Mouse (Mus musculus) embryonic facial prominence, embryonic 15.5 days (tissue): ENCODE measurements at regions not wholly inside any gene's neighbourhood (a gene's known extent, or its start where the extent isn't known, plus 50 kb on each side); places are given as distances from the start of the nearest gene placed in this dataset.

Experiments used
- ATAC-seq: fragments of 200-750 bp; cut with Nextera tagmentation; 2 replicates; pipeline ENCODE4 v1.8.0; 2017; ENCODE audit warnings: low read depth, moderate TSS enrichment; ENCODE audit not compliant: insufficient number of reproducible peaks, low FRiP score, low TSS enrichment
- H3K27ac ChIP-seq: fragments of 300-500 bp; sonication (generic); replicated peaks from 2 replicates; pipeline ENCODE4 v1.5.1; 2015; ENCODE audit warnings: mild to moderate bottlenecking, inconsistent platforms
- H3K27me3 ChIP-seq: fragments of 300-500 bp; sonication (generic); 2 replicates; pipeline ENCODE4 v1.6.1; 2015; ENCODE audit warnings: inconsistent platforms
- H3K36me3 ChIP-seq: fragments of 300-500 bp; sonication (generic); 2 replicates; pipeline ENCODE4 v1.6.1; 2015; ENCODE audit warnings: mild to moderate bottlenecking, inconsistent platforms
- H3K4me1 ChIP-seq: fragments of 300-500 bp; sonication (generic); 2 replicates; pipeline ENCODE4 v1.6.1; 2015; ENCODE audit warnings: inconsistent platforms
- H3K4me2 ChIP-seq: fragments of 300-500 bp; sonication (generic); replicated peaks from 2 replicates; pipeline ENCODE4 v1.6.1; 2015; ENCODE audit warnings: mild to moderate bottlenecking, inconsistent platforms
- H3K4me3 ChIP-seq: fragments of 300-500 bp; sonication (generic); replicated peaks from 2 replicates; pipeline ENCODE4 v1.5.1; 2015; ENCODE audit warnings: mild to moderate bottlenecking, inconsistent platforms
- H3K9ac ChIP-seq: fragments of 300-500 bp; sonication (generic); 2 replicates; pipeline ENCODE4 v1.6.1; 2015; ENCODE audit warnings: inconsistent platforms
- H3K9me3 ChIP-seq: fragments of 300-500 bp; sonication (generic); replicated peaks from 2 replicates; pipeline ENCODE4 v1.6.1; 2016; ENCODE audit warnings: inconsistent platforms
- WGBS: fragments of 180-500 bp; shearing (Covaris S2); methylation state at CpG from one replicate; pipeline ENCODE4 v1.1.7; 2015; 5-methylcytosine and 5-hydroxymethylcytosine counted together

DNA sequence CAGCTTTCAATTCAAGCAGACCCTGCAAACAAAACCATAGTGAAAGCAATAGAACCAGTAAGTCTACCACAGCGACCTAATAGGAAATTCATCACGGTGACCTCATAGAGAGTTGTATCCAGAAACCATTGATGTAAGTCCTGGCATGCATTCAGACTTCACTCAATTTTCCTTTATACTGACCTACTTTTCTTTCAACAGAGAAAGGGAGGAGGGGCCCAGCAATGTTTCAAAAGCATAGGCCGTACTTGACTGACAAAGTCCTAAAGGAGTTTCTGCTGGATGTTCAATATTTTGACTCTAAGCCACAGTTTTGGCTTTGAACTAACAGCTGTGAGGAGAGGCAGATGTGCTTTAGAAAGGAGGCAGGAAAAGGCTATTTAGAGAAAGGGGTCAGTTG is 88.4 kb downstream of the AI593442 start:
- H3K36me3 ChIP-seq = no peaks in the 10 kb centered on the region
- ATAC-seq = no peak
- no peak overlapping the region for H3K4me3 ChIP-seq
- H3K27me3 ChIP-seq = no peaks in the 10 kb centered on the region
- no peak overlapping the region for H3K9ac ChIP-seq
- H3K4me2 ChIP-seq = no peak overlapping the region
- WGBS = 52% methylated on average over 3 of the region's 3 CpGs
- no peaks in the 10 kb centered on the region for H3K4me1 ChIP-seq
- no peak overlapping the region for H3K27ac ChIP-seq
- no peaks in the 10 kb centered on the region for H3K9me3 ChIP-seq

DNA sequence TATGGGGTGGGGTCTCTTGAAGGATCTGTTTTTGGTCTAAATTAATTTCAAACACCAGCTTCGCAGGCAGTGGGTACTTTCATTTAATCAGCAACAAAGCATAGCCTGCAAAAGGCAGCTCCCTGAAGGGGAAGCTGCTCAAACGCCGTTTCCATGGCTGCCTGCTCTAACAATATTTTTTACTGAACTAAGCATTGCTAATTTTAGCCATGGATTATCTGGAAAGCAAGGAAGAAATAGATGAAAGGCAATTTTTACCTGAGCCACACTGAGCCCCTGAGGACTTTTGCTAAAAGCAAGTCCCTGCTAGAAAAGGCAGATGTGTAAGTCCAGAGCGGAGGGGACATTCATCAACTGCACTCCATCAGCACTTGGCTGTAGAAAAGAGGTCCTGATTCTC is 105.5 kb downstream of the AI593442 start:
- Histone ChIP-seq H3K27ac (no peak overlapping the region), H3K9ac (no peak overlapping the region), H3K36me3 (no peaks in the 10 kb centered on the region), H3K27me3 (no peaks in the 10 kb centered on the region), H3K9me3 (no peaks in the 10 kb centered on the region), H3K4me1 (no peaks in the 10 kb centered on the region), H3K4me3 (no peak overlapping the region), H3K4me2 (no peak overlapping the region)
- WGBS = 54% methylated on average over 4 of the region's 4 CpGs
- no peak for ATAC-seq

DNA sequence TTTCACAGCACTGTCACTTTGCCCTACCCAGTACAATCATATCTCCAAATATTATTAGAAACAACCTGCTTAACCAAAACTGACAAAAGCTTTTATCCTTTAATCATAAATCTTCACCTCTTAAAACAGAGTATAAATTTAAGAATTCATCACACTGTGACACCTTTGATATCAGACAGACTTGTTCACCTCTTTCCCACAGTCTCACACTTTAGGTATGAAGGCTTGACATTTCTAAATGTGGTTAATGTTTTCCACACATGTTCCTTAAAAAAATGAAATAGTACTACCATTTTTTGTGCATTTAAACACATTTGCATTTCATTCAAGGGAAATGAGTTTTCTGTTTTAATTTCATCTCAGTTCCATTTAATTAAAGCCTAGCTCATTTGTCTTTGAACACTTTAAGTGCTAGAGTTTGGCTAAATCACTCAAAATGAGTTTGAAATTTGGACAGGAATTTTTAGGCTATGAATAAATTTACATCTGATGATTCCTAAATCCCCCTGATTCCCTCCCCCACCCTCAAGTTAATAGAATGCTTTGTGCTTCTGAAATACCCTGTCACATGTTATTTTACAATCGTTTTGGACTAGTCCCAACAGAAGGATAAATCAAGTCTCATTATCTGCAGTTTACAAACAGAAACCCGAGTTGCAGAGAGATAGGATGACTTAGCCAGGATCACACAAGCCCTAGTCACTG is 127.9 kb downstream of the AI593442 start:
- Histone ChIP-seq H3K27me3 (no peaks in the 10 kb centered on the region), H3K9me3 (no peaks in the 10 kb centered on the region), H3K36me3 (no peaks in the 10 kb centered on the region), H3K4me1 (no peaks in the 10 kb centered on the region), H3K27ac (no peak overlapping the region), H3K4me2 (no peak overlapping the region), H3K4me3 (no peak overlapping the region), H3K9ac (no peak overlapping the region)
- ATAC-seq = no peak
- 31% methylated on average over 2 of the region's 2 CpGs for WGBS

DNA sequence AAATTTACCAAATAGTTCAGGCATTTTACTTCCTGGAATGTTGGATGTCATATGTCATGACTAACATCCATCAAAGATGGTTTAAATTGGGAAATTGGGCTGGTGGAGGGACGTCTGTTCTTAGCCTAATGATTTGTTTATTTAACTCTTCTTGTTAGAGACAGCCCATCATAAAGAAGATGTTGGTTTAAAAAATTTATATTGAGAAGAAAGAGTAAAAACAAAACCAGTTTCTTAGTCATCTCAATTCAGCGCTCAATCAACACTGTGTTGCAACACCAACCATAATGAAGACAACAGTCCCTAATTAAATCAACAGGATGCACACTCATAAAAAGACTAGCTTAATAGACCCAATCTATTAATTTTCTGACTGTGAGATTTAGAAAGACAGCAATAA is 133.5 kb downstream of the AI593442 start:
- no peak for ATAC-seq
- no peak overlapping the region for H3K4me3 ChIP-seq
- H3K27ac ChIP-seq = no peak overlapping the region
- no peaks in the 10 kb centered on the region for H3K27me3 ChIP-seq
- WGBS = 62% methylated on average over 2 of the region's 2 CpGs
- H3K4me2 ChIP-seq = no peak overlapping the region
- H3K9me3 ChIP-seq = no peaks in the 10 kb centered on the region
- no peaks in the 10 kb centered on the region for H3K4me1 ChIP-seq
- no peaks in the 10 kb centered on the region for H3K36me3 ChIP-seq
- H3K9ac ChIP-seq = no peak overlapping the region

DNA sequence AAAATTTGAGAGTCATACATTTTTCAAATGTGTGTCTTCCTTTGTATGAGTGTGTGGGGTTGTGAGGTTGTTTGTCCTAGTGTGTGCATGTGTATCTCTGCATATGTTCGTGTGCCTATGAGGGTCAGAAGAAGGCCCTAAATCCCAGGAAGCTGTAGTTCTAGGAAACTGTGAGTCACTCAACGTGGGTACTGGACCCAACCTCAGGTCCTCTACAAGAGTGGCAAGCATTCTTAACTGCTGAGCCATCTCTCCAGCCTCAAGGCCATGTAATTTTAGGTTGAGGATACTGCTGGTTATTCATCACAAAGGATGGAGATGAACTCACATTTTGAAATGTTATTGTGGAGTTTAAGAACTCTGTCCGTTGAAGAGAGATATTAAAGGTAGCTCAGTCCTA is 140.5 kb downstream of the AI593442 start:
- no peaks in the 10 kb centered on the region for H3K4me1 ChIP-seq
- no peaks in the 10 kb centered on the region for H3K9me3 ChIP-seq
- H3K27me3 ChIP-seq = no peaks in the 10 kb centered on the region
- ATAC-seq = no peak
- no peaks in the 10 kb centered on the region for H3K36me3 ChIP-seq
- no peak overlapping the region for H3K4me2 ChIP-seq
- WGBS = 67% methylated on average over 3 of the region's 3 CpGs
- H3K4me3 ChIP-seq = no peak overlapping the region
- H3K9ac ChIP-seq = no peak overlapping the region
- no peak overlapping the region for H3K27ac ChIP-seq

DNA sequence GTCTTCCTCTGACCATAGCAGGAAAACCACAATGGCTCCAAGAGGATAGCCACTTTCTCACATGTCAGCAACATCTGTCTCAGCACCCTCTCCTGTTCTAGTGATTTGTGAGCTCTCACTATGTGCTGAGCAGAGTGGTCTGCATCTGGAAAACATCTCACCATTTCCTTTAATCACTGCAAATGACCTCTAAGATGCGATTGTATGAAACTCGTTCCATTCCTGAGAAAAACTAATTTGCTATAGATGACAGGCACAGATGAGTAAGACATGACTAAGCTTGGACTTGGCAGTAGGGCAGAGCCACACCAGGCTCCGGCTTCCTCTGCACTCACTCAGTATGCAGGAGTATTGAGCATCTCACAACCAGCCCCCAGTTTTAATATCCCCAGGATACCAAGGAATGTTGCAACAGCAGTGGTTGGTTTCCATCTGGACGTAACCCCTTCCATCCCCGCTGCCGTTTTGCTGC is 150.1 kb downstream of the AI593442 start:
- Histone ChIP-seq H3K9ac (no peak overlapping the region), H3K4me3 (no peak overlapping the region), H3K9me3 (no peaks in the 10 kb centered on the region), H3K36me3 (no peaks in the 10 kb centered on the region), H3K4me1 (no peaks in the 10 kb centered on the region), H3K27ac (no peak overlapping the region), H3K27me3 (no peaks in the 10 kb centered on the region), H3K4me2 (no peak overlapping the region)
- 62% methylated on average over 6 of the region's 6 CpGs for WGBS
- no peak for ATAC-seq

DNA sequence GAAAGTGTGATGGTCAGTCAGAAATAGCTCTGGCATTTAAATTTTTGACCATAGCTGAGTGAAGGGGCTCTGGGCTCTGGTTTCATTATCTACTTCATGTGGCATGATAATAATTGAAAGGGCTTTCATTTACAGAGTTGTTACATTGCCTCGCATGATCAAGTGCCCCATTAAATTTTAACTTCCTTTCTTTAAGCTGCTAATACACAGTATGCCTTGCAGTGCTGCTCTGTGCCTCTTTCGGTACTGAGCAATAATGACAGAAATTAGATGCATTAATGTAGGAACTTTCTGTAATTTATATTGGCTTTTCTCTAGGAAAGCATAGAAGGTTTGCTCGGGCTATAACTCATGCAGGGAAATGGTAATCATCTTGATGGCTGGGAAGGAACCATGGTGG is 179.1 kb downstream of the AI593442 start:
- no peaks in the 10 kb centered on the region for H3K36me3 ChIP-seq
- no peaks in the 10 kb centered on the region for H3K27me3 ChIP-seq
- 74% methylated on average over 3 of the region's 3 CpGs for WGBS
- no peak overlapping the region for H3K4me3 ChIP-seq
- no peaks in the 10 kb centered on the region for H3K4me1 ChIP-seq
- no peak overlapping the region for H3K9ac ChIP-seq
- no peaks in the 10 kb centered on the region for H3K9me3 ChIP-seq
- H3K27ac ChIP-seq = no peak overlapping the region
- ATAC-seq = no peak
- H3K4me2 ChIP-seq = no peak overlapping the region

DNA sequence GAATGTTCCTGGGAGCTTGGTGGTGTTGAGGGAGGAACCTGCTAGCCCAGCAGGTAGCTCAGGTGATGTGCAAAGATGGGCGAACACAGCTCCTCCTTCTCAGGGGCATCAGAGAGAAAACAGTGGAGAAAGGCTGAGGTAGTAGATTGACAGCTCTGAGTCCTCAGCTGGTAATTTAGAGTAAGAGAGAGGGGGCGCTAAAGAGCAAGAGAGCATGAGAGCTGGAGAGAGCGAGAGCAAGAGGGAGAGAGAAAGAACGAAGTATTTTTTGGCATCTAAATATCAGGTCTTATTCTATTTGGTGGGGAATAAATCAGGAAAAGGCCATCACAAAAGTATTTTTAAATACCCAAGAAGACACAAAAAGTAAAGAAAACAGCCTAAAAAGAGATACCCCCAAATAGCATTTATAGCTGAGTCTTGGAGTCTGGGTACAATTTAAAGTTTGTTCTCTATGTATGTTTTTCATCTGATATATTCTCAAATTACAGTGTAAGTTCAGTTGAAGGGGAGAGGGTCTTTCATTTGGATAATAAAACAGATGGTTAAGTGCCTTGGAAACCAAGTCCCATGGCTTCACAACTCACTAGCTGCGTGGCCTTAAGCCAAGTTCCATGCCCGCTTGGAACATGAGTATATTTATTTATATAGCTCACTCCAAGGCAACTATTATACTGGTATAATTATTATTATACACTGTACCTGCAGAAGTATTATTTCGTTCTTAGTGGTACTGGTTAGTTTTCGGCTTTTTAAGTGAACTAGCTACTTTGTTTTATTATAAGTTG is 183.9 kb downstream of the AI593442 start:
- H3K9ac ChIP-seq = no peak overlapping the region
- no peaks in the 10 kb centered on the region for H3K27me3 ChIP-seq
- H3K36me3 ChIP-seq = no peaks in the 10 kb centered on the region
- H3K4me2 ChIP-seq = no peak overlapping the region
- no peaks in the 10 kb centered on the region for H3K4me1 ChIP-seq
- ATAC-seq = no peak
- H3K4me3 ChIP-seq = no peak overlapping the region
- H3K9me3 ChIP-seq = no peaks in the 10 kb centered on the region
- 38% methylated on average over 8 of the region's 8 CpGs for WGBS
- no peak overlapping the region for H3K27ac ChIP-seq

DNA sequence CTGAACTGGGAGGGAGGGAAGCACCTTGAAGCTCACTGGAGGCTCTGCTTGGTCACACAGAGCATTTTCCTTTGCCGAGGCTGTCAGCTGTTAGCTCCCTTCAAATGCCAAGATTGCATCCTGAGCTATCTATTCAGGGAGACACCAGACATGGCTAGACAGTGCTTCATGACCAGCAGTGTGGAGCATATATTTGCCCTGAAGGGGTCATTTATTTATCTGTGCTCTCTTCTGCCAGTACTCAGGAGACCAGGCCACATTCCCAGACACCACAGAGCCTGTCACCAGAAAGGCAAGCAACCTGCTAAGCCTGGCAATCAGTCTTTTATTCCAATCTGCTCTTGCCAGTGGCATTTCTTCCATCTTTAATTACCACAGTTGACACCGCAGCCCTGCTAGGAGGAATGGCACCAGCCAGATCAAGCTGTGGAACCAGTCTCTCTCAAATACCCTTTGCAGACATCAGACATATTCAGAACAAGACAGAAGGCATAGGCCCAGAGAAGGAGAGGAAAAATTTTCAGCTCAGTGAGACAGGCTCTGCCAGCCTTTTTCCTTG is 186.6 kb downstream of the AI593442 start:
- Histone ChIP-seq H3K36me3 (no peaks in the 10 kb centered on the region), H3K4me3 (no peak overlapping the region), H3K27ac (no peak overlapping the region), H3K4me1 (no peaks in the 10 kb centered on the region), H3K4me2 (no peak overlapping the region), H3K9me3 (no peaks in the 10 kb centered on the region), H3K27me3 (no peaks in the 10 kb centered on the region), H3K9ac (no peak overlapping the region)
- WGBS = 39% methylated on average over 2 of the region's 2 CpGs
- ATAC-seq = no peak

DNA sequence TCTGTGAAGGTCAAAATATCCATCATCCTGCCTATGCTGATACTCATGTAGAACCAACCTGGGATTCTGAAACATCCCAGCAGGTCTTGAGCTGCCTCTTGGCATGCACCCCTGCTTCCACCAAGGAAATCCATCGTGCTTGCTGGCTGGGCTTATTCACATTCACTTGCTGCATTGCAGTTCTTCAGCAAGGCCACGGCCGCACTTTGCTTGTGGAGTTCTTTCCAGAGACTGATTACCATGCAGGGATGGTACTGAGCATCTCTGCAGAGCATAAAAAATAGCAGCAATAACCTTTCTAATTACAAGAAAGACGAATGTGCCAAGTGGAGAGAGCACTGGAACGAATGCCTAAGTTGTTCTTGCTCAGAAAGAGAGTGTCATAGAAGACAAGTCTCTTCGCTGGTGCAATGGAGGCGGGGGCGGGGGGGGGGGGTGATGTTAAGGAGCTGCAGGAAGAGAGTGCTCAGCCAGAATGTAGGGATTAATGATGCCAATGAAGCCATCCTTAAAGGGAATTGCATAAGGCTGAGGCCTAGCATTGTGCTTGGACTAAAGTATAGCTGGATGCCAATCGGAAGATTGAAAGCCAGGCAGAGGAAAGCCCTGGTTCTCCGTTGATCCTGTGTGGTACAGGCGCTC is 205.9 kb downstream of the AI593442 start:
- no peaks in the 10 kb centered on the region for H3K9me3 ChIP-seq
- H3K27ac ChIP-seq = no peak overlapping the region
- WGBS = 86% methylated on average over 11 of the region's 11 CpGs
- no peak overlapping the region for H3K4me2 ChIP-seq
- no peaks in the 10 kb centered on the region for H3K4me1 ChIP-seq
- no peak for ATAC-seq
- H3K36me3 ChIP-seq = no peaks in the 10 kb centered on the region
- no peaks in the 10 kb centered on the region for H3K27me3 ChIP-seq
- no peak overlapping the region for H3K4me3 ChIP-seq
- H3K9ac ChIP-seq = no peak overlapping the region

DNA sequence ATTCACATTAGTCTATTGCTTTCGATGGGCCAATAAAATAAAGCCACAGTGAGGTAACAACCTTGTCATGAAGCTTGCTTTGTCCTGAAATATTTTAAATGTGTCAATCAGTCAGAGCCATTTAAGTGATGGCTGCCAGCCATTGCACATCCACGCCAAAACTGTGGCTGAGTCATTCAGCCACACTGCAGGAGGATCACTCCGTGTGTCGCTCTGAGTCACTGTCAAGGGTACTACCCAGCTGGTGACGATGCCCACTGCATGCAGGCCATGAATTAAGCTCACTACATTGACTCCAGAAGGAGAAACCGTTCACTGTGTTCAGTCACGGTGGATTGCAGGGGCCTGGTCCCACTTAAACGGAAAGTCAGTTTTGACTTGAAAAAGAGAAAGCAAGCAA is 206.7 kb downstream of the AI593442 start:
- Histone ChIP-seq H3K4me2 (no peak overlapping the region), H3K4me3 (no peak overlapping the region), H3K9me3 (no peaks in the 10 kb centered on the region), H3K9ac (no peak overlapping the region), H3K36me3 (no peaks in the 10 kb centered on the region), H3K4me1 (no peaks in the 10 kb centered on the region), H3K27me3 (no peaks in the 10 kb centered on the region), H3K27ac (no peak overlapping the region)
- ATAC-seq = no peak
- 56% methylated on average over 8 of the region's 8 CpGs for WGBS
